Mouse (Mus musculus) midbrain, embryonic 10.5 days (tissue): ENCODE measurements around the gene Hamp2. TPM values are rescaled to one million over a fixed set of nuclear protein-coding genes. Genes with fewer than 3 reads are reported as not detected.
"Not testable (repeated sequence)": the region's sequence is repeated elsewhere in the genome, so short reads cannot be mapped to it uniquely, and the experiment has no call there.

ENCODE experiments used
- DNase-seq: peaks from one replicate; pipeline ENCODE4 v3.0.0-alpha.2; 2017; ENCODE audit warnings: low spot score
- H3K27ac ChIP-seq: fragments of 300-500 bp; sonication (generic); replicated peaks from 2 replicates; pipeline ENCODE4 v1.5.1; 2016; ENCODE audit warnings: mild to moderate bottlenecking
- H3K27me3 ChIP-seq: fragments of 300-500 bp; sonication (generic); 2 replicates; pipeline ENCODE4 v1.6.1; 2016; ENCODE audit warnings: low read depth, mild to moderate bottlenecking; ENCODE audit not compliant: poor library complexity, severe bottlenecking
- H3K36me3 ChIP-seq: fragments of 300-500 bp; sonication (generic); 2 replicates; pipeline ENCODE4 v1.6.1; 2016; ENCODE audit warnings: mild to moderate bottlenecking, moderate library complexity
- H3K4me1 ChIP-seq: fragments of 300-500 bp; sonication (generic); 2 replicates; pipeline ENCODE4 v1.6.1; 2016
- H3K4me3 ChIP-seq: fragments of 300-500 bp; sonication (generic); 2 replicates; pipeline ENCODE4 v1.5.1; 2016; ENCODE audit warnings: mild to moderate bottlenecking, moderate library complexity
- H3K9me3 ChIP-seq: fragments of 300-500 bp; sonication (generic); replicated peaks from 2 replicates; pipeline ENCODE4 v1.6.1; 2016; ENCODE audit warnings: mild to moderate bottlenecking
- WGBS: fragments of 180-500 bp; shearing (Covaris S2); methylation state at CpG from one replicate; pipeline ENCODE4 v1.1.7; 2016; 5-methylcytosine and 5-hydroxymethylcytosine counted together
- polyA plus RNA-seq: library from polyadenylated mRNA; unstranded; fragments of >200 nt; fragmentation: Nextera tagmentation; extraction: Ambion mirVana; gene quantifications from 2 replicates; pipeline ENCODE4 v1.2.1, GENCODE M21; 2016

Hamp2 gene
- polyA plus RNA-seq, 1 experiment from 2014 or later, result not detected

- H3K36me3 ChIP-seq, result peaks cover 50% of the 10 kb centered on the region
- no peak overlapping the region for H3K4me3 ChIP-seq
- no peak overlapping the region for H3K27ac ChIP-seq
- WGBS, result 91% methylated on average over 7 of the region's 7 CpGs
- DNase-seq, result no peak
- H3K9me3 ChIP-seq, result no peaks in the 10 kb centered on the region
- H3K4me1 ChIP-seq, result no peaks in the 10 kb centered on the region
- no peaks in the 10 kb centered on the region for H3K27me3 ChIP-seq
Observed at GRCm38 (mm10) chr7:30945876-30946275, 21.4 kb upstream of the Hamp2 start.

GRCm38 (mm10) chr7:30945466-30945865 lies 21.0 kb upstream of the Hamp2 start:
- not testable (repeated sequence) for H3K9me3 ChIP-seq, DNase-seq, H3K27ac ChIP-seq, H3K4me3 ChIP-seq, H3K27me3 ChIP-seq, H3K4me1 ChIP-seq
- peaks cover 46% of the 10 kb centered on the region for H3K36me3 ChIP-seq
- WGBS, result 94% methylated on average over 7 of the region's 7 CpGs

GRCm38 (mm10) chr7:30944706-30945105 lies 20.2 kb upstream of the Hamp2 start:
- not testable (repeated sequence) for H3K9me3 ChIP-seq, H3K27ac ChIP-seq, H3K4me1 ChIP-seq, DNase-seq, H3K27me3 ChIP-seq, H3K4me3 ChIP-seq
- peaks cover 39% of the 10 kb centered on the region for H3K36me3 ChIP-seq
- WGBS, result 82% methylated on average over 2 of the region's 2 CpGs

GRCm38 (mm10) chr7:30943909-30944635 lies 19.6 kb upstream of the Hamp2 start, which contains the start of gene Hamp:
Gene Hamp, minus strand, starts transcription at chr7:30944032.
- no peaks in the 10 kb centered on the region for H3K9me3 ChIP-seq
- 74% methylated on average over 9 of the region's 9 CpGs for WGBS
- no peaks in the 10 kb centered on the region for H3K27me3 ChIP-seq
- H3K4me3 ChIP-seq, result no peak within 1 kb of the TSS
- H3K36me3 ChIP-seq, result peaks cover 32% of the 10 kb centered on the region
- no peak for DNase-seq
- H3K4me1 ChIP-seq, result no peaks in the 10 kb centered on the region
- H3K27ac ChIP-seq, result no peak within 1 kb of the TSS

- WGBS, result 68% methylated on average over 3 of the region's 3 CpGs
- not testable (repeated sequence) for DNase-seq
Observed at GRCm38 (mm10) chr7:30942365-30942764, 17.9 kb upstream of the Hamp2 start.

GRCm38 (mm10) chr7:30940070-30940469 lies 15.6 kb upstream of the Hamp2 start:
- 96% methylated on average over 1 of the region's 1 CpGs for WGBS
- H3K27ac ChIP-seq, DNase-seq, H3K36me3 ChIP-seq, H3K4me3 ChIP-seq, H3K9me3 ChIP-seq, H3K27me3 ChIP-seq, H3K4me1 ChIP-seq: not testable (repeated sequence)

More at GRCm38 (mm10) chr7:30942365-30942764, 17.9 kb upstream of the Hamp2 start:
- peaks cover 21% of the 10 kb centered on the region for H3K36me3 ChIP-seq
- not testable (repeated sequence) for H3K4me3 ChIP-seq, H3K27me3 ChIP-seq, H3K9me3 ChIP-seq, H3K4me1 ChIP-seq, H3K27ac ChIP-seq

GRCm38 (mm10) chr7:30935422-30936099 lies 11.1 kb upstream of the Hamp2 start:
- not testable (repeated sequence) for H3K27me3 ChIP-seq, H3K9me3 ChIP-seq, H3K4me1 ChIP-seq, H3K36me3 ChIP-seq, H3K27ac ChIP-seq, DNase-seq, H3K4me3 ChIP-seq
- WGBS, result 84% methylated on average over 6 of the region's 6 CpGs

GRCm38 (mm10) chr7:30924071-30924470 lies 410 bp downstream of the Hamp2 start:
- H3K27me3 ChIP-seq, result no peaks in the 10 kb centered on the region
- 78% methylated on average over 3 of the region's 3 CpGs for WGBS

GRCm38 (mm10) chr7:30922490-30922889 lies 2.0 kb downstream of the Hamp2 start:
- H3K9me3 ChIP-seq, DNase-seq, H3K36me3 ChIP-seq, H3K4me3 ChIP-seq, H3K27me3 ChIP-seq, H3K4me1 ChIP-seq, H3K27ac ChIP-seq: not testable (repeated sequence)
- 47% methylated on average over 3 of the region's 3 CpGs for WGBS

More at GRCm38 (mm10) chr7:30924071-30924470, 410 bp downstream of the Hamp2 start:
- Histone ChIP-seq H3K4me3 (no peak overlapping the region), H3K36me3 (no peaks in the 10 kb centered on the region), H3K27ac (no peak overlapping the region), H3K9me3 (no peaks in the 10 kb centered on the region), H3K4me1 (no peaks in the 10 kb centered on the region)
- DNase-seq, result no peak

GRCm38 (mm10) chr7:30920217-30920616 lies 4.3 kb downstream of the Hamp2 start:
- Histone ChIP-seq H3K4me1 (peaks cover 10% of the 10 kb centered on the region), H3K27ac (no peak overlapping the region), H3K27me3 (no peaks in the 10 kb centered on the region), H3K4me3 (no peak overlapping the region), H3K36me3 (no peaks in the 10 kb centered on the region), H3K9me3 (no peaks in the 10 kb centered on the region)
- no peak for DNase-seq
- WGBS, result 67% methylated on average over 3 of the region's 3 CpGs

GRCm38 (mm10) chr7:30917219-30917618 lies 7.3 kb downstream of the Hamp2 start:
- H3K4me1 ChIP-seq, result peaks cover 10% of the 10 kb centered on the region
- no peak overlapping the region for H3K4me3 ChIP-seq
- no peaks in the 10 kb centered on the region for H3K9me3 ChIP-seq
- no peak overlapping the region for H3K27ac ChIP-seq
- no peak for DNase-seq
- no peaks in the 10 kb centered on the region for H3K27me3 ChIP-seq
- H3K36me3 ChIP-seq, result no peaks in the 10 kb centered on the region
- WGBS, result 55% methylated on average over 4 of the region's 4 CpGs

- WGBS, result 29% methylated on average over 6 of the region's 6 CpGs
- DNase-seq, result no peak
- Histone ChIP-seq H3K27ac (no peak overlapping the region), H3K27me3 (no peaks in the 10 kb centered on the region), H3K4me1 (peaks cover 10% of the 10 kb centered on the region), H3K4me3 (no peak overlapping the region), H3K9me3 (no peaks in the 10 kb centered on the region), H3K36me3 (no peaks in the 10 kb centered on the region)
Observed at GRCm38 (mm10) chr7:30916713-30917112, 7.8 kb downstream of the Hamp2 start.

- peaks cover 10% of the 10 kb centered on the region for H3K4me1 ChIP-seq
- no peaks in the 10 kb centered on the region for H3K36me3 ChIP-seq
- no peaks in the 10 kb centered on the region for H3K27me3 ChIP-seq
- 69% methylated on average over 8 of the region's 8 CpGs for WGBS
- H3K27ac ChIP-seq, result no peak within 1 kb of the TSS
- H3K4me3 ChIP-seq, result no peak within 1 kb of the TSS
- H3K9me3 ChIP-seq, result no peaks in the 10 kb centered on the region
- no peak for DNase-seq
Observed at GRCm38 (mm10) chr7:30914732-30915131, 9.7 kb downstream of the Hamp2 start, which contains the start of gene Mag. Gene Mag, minus strand, starts transcription at chr7:30914873.
